Mouse (Mus musculus): ENCODE measurements at regions not wholly inside any gene's neighbourhood (a gene's known extent, or its start where the extent isn't known, plus 50 kb on each side); places are given as distances from the start of the nearest gene placed in this dataset.
"Not testable (repeated sequence)": the region's sequence is repeated elsewhere in the genome, so short reads cannot be mapped to it uniquely, and the experiment has no call there.

DNA sequence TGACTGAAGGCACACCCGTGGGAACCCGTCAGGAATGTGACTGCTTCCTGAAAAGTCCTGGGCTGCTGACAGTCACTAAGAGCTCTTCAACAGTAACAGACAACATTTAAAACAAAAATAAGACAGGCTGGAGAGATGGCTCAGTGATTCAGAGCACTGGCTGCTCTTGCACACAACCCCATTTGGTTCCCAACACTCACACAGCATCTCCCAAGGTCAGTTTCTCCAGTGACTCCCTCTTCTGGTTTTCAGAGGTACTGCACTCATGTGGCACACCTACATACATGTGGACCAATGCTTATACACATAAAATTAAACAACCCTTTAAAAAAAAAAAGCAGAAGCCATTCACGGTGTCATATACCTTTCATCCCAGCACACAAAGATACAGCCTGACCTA, 305.8 kb upstream of the Asap2 start:
- ATAC-seq (ENCODE audit: insufficient read depth); H3K4me3 ChIP-seq (ENCODE audit: low read depth, low read length); H3K4me1 ChIP-seq (ENCODE audit: insufficient read depth); H3K27me3 ChIP-seq (ENCODE audit: insufficient read depth, low read length); H3K9me3 ChIP-seq (ENCODE audit: low read depth, low read length); H3K36me3 ChIP-seq (ENCODE audit: insufficient read depth); H3K4me2 ChIP-seq; H3K9ac ChIP-seq; DNase-seq; H3K27ac ChIP-seq (ENCODE audit: low read depth): not testable (repeated sequence)
- WGBS: 82% methylated on average over 3 of the region's 3 CpGs

- 65% methylated on average over 3 of the region's 3 CpGs for WGBS
Observed at GRCm38 (mm10) chr12:20697276-20697675, 293.0 kb upstream of the Asap2 start.

More at GRCm38 (mm10) chr12:20697276-20697675, 293.0 kb upstream of the Asap2 start:
- not testable (repeated sequence) for H3K27ac ChIP-seq (ENCODE audit: low read depth); H3K27me3 ChIP-seq (ENCODE audit: insufficient read depth, low read length); H3K4me3 ChIP-seq (ENCODE audit: low read depth, low read length); ATAC-seq (ENCODE audit: insufficient read depth); H3K9ac ChIP-seq; H3K9me3 ChIP-seq (ENCODE audit: low read depth, low read length); H3K4me1 ChIP-seq (ENCODE audit: insufficient read depth); H3K36me3 ChIP-seq (ENCODE audit: insufficient read depth); H3K4me2 ChIP-seq
- peak; percentile 0 for DNase-seq
